Mouse (Mus musculus): ENCODE data around the gene Cnga4.

DNA sequence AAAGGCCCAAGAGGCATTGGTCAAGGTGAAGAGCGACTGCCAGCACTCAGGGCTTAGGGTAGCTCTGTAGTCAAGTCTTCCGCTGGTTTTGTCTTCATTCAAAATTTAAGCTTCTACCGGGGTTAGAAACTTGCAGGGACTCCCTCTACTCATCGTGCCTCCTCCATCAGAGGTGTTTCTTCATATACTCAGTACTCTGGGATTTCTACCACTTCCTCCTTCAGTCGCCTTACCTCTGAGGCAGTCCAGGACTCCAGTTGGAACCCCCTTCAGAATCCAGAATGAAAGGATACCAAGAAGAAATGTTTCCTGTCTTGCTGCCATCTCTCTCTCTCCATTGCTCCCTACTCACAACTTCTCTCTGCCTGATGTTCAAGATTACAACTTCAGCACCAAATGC is 37.1 kb upstream of the Cnga4 start:
- TF ChIP-seq POLR2A (IDR thresholded peaks at IDR 0.05; ENCODE audit: control insufficient read depth in 1 of 2, insufficient read depth in 1 of 2, low read depth in 1 of 2, low read length in 2 of 2, poor library complexity in 1 of 2) (no peak), CTCF (IDR thresholded peaks at IDR 0.05 in 2 of 3, conservative IDR thresholded peaks at IDR 0.05 in 1 of 3; ENCODE audit: control insufficient read depth in 1 of 3, insufficient read depth in 1 of 3, low read depth in 2 of 3, low read length in 3 of 3, poor library complexity in 1 of 3, severe bottlenecking in 1 of 3) (no peak), E2F4 (IDR thresholded peaks at IDR 0.05; ENCODE audit: borderline replicate concordance, low read depth, low read length) (no peak), ZC3H11A (IDR thresholded peaks at IDR 0.05; ENCODE audit: low read depth, low read length) (no peak), EP300 (IDR thresholded peaks at IDR 0.05; ENCODE audit: low read depth in 1 of 2, low read length in 2 of 2) (no peak), TCF12 (IDR thresholded peaks at IDR 0.05; ENCODE audit: low read depth, low read length) (no peak)

Data from MEL (cell line).